Mouse (Mus musculus): Measurements from ENCODE around the gene Mrpl17. TPM values are rescaled to one million over a fixed set of nuclear protein-coding genes. Genes with fewer than 3 reads are reported as not detected.

Gene Mrpl17
- polyA plus RNA-seq (2015; fragmentation: Nextera tagmentation; extraction: Ambion mirVana) = 334 and 340 TPM in 2 replicates

DNA sequence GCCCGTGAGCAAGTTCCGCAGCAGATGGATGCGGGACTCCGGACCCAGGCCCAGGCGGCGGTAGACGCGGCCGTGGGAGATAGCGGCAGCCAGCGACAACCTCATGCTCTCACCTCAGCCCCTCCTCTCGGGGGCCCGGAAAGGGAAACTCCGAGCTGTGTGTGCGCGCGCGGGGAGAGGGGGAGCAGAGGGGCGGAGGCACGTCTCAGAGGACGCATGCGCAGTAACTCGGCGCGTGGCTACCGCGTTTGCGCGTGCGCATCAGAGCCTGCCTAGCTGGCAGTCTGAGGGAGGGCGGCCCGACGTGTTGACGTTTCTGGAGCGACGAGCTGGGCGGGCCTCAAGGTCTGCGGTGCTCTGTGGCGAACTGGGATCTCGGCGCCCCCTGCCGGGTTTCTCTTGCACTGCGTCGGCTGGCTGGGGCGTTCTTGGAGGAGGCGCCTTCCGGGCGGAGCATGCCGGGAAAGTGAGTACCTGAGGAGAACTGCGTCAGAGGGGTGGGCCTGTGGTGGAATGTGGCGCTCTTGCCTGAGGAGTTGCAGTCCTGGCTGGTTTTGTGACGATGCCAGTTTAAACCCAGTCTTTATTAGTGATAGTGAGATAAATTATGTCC is at the start of gene Mrpl17:
Mrpl17 (minus strand) TSS at position 223 of the 613 bp plus-strand sequence.

DNA sequence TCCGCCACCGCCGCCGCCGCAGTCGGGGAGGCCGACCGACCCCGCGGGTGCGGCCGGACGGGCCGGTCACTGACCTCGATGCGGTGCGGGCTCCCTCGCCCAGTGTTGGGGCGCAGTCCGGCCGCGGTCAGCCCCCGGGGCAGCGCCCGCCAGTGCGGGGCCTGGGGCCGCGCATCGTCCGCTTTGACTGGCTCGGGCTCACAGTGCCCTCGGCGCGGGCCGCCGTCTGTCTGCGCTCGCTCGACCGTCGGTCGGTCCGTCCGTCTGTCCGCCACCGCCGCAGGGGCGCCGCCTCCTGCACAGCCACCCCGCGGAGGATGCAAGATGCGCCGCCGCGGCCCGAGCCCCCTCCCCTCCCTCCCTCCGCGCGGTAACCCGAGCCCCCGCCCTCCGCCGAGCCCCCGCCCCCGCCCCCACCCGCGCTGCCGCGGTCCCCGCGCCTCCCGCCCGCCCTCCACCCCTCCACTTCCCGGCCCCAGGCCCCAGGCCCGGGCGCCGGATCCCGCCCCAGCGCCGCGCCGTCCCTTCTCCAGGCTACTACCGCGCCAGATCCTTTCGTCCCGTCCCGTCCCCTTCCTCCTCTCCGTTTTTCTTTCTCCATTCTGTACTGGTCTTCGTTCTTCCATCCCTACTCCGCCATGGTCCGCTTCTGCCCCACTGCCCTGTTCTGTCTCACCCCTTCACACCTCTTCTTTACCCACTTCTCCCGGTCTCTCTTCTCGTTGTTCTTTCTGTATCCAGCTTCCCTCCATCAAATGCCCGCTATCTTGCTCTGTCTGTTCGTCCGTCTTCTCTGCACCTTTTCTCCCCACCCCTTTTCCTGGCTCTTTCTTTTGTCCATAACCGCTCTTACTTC is 23.4 kb downstream of the Mrpl17 start, which contains the start of gene Dchs1:
Dchs1 (minus strand) TSS at position 370 of the 856 bp plus-strand sequence.

Other genes with a start within 250 kb of the Mrpl17 start
- gene Apbb1, start 229.4 kb downstream of the Mrpl17 start, polyA plus RNA-seq (2015; fragmentation: Nextera tagmentation; extraction: Ambion mirVana) = 15.7 and 18.3 TPM in 2 replicates
- 0.54 and 0.94 TPM in 2 replicates for gene Hpx, start 211.0 kb downstream of the Mrpl17 start, polyA plus RNA-seq (2015; fragmentation: Nextera tagmentation; extraction: Ambion mirVana)
- 15.6 and 17.9 TPM in 2 replicates for gene Trim3, start 177.5 kb downstream of the Mrpl17 start, polyA plus RNA-seq (2015; fragmentation: Nextera tagmentation; extraction: Ambion mirVana)
- gene Timm10b, start 171.0 kb downstream of the Mrpl17 start, polyA plus RNA-seq (2015; fragmentation: Nextera tagmentation; extraction: Ambion mirVana) = 179 and 197 TPM in 2 replicates
- gene Arfip2, start 170.7 kb downstream of the Mrpl17 start, polyA plus RNA-seq (2015; fragmentation: Nextera tagmentation; extraction: Ambion mirVana) = 32.8 and 41.9 TPM in 2 replicates
- 37.9 and 39.9 TPM in 2 replicates for gene Gm45799, start 170.5 kb downstream of the Mrpl17 start, polyA plus RNA-seq (2015; fragmentation: Nextera tagmentation; extraction: Ambion mirVana)
- gene Dnhd1, start 160.3 kb downstream of the Mrpl17 start, polyA plus RNA-seq (2015; fragmentation: Nextera tagmentation; extraction: Ambion mirVana) = 0.46 and 0.71 TPM in 2 replicates
- gene Ilk, start 74.5 kb downstream of the Mrpl17 start, polyA plus RNA-seq (2015; fragmentation: Nextera tagmentation; extraction: Ambion mirVana) = 343 and 379 TPM in 2 replicates
- 16.4 and 21.1 TPM in 2 replicates for gene Rrp8, start 73.7 kb downstream of the Mrpl17 start, polyA plus RNA-seq (2015; fragmentation: Nextera tagmentation; extraction: Ambion mirVana)
- gene Taf10, start 66.7 kb downstream of the Mrpl17 start, polyA plus RNA-seq (2015; fragmentation: Nextera tagmentation; extraction: Ambion mirVana) = 75.4 and 75.7 TPM in 2 replicates
- gene Tpp1, start 58.9 kb downstream of the Mrpl17 start, polyA plus RNA-seq (2015; fragmentation: Nextera tagmentation; extraction: Ambion mirVana) = 45.6 and 54.1 TPM in 2 replicates
- gene Dchs1, start 23.4 kb downstream of the Mrpl17 start, polyA plus RNA-seq (2015; fragmentation: Nextera tagmentation; extraction: Ambion mirVana) = 3.5 TPM in 2 replicates
- gene Gm4070, start 142.9 kb upstream of the Mrpl17 start, polyA plus RNA-seq (2015; fragmentation: Nextera tagmentation; extraction: Ambion mirVana) = 1.3 TPM in 1 of 2 replicates, not detected in the other